Comparison of ENCODE assay signal across 23 mouse cellular contexts in the genomic region with DNA sequence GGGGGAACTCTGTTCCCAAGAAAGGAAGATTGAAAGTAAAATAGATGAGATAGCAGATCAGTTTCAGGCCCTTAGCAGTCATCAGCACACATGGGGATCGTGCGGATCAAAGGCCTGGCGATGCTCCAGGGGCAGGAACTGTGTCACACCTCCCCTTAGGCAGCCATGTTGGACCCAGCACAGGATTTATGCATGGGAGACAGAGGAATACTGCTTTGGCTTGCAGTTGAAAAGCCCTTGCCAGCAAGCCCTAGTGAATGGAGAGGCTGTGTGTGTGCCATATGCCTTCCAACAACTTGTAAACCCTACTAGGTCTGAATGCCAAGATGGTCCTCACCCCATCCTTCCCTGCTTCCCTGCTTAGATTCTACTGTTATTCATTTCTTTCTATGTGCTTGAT. TPM values are rescaled to one million over a fixed set of nuclear protein-coding genes. Genes with fewer than 3 reads are reported as not detected.
DNase-seq lines count a peak whose midpoint lies in the region; ATAC-seq and TF ChIP-seq lines count a peak whose summit lies in the region.
"Had no signal": no experiment of that assay in that cellular context is flagged by ENCODE, and none has a peak within 500 bp of the region (broad histone marks: within the 10 kb centered on the region; RNA-seq: fewer than 3 reads in every experiment).

No protein-coding gene starts in this region.

- H3K4me1 ChIP-seq in forebrain, embryonic 15.5 days, result no peaks in the 10 kb centered on the region
- no peaks in the 10 kb centered on the region for H3K4me1 ChIP-seq in forebrain, embryonic 12.5 days
- H3K4me1 ChIP-seq in forebrain, postnatal 0 days (ENCODE audit: insufficient read depth), result no peaks in the 10 kb centered on the region
- H3K4me1 ChIP-seq: embryonic facial prominence, embryonic 10.5 days; embryonic facial prominence, embryonic 13.5 days; heart, embryonic 10.5 days; hindbrain, embryonic 12.5 days; hindbrain, embryonic 15.5 days had no signal

- peak; percentile 68; the same call in 1 of the 2 replicates for ATAC-seq in forebrain, embryonic 15.5 days (replicated peaks)
- no peak for ATAC-seq in forebrain, embryonic 12.5 days (ENCODE audit: low FRiP score)
- peak; percentile 88 for ATAC-seq in forebrain, postnatal 0 days
- ATAC-seq: activated CD4-positive, CD25-positive, alpha-beta regulatory T cell, adult 4 months had no signal

- WGBS in forebrain, embryonic 15.5 days, result 64% methylated on average over 3 of the region's 3 CpGs
- 95% methylated on average over 3 of the region's 3 CpGs for WGBS in forebrain, embryonic 12.5 days
- 72% methylated on average over 3 of the region's 3 CpGs for WGBS in forebrain, postnatal 0 days

- H3K9me3 ChIP-seq in forebrain, embryonic 15.5 days, result no peaks in the 10 kb centered on the region
- H3K9me3 ChIP-seq in forebrain, embryonic 12.5 days, result no peaks in the 10 kb centered on the region
- no peaks in the 10 kb centered on the region for H3K9me3 ChIP-seq in forebrain, postnatal 0 days (ENCODE audit: low read length)
- H3K9me3 ChIP-seq: embryonic facial prominence, embryonic 10.5 days; embryonic facial prominence, embryonic 13.5 days; heart, embryonic 10.5 days; hindbrain, embryonic 12.5 days; hindbrain, embryonic 15.5 days had no signal

- TF ChIP-seq CTCF in forebrain, postnatal 0 days (IDR thresholded peaks at IDR 0.05; ENCODE audit: low read depth), result no peak

- H3K27ac ChIP-seq in forebrain, embryonic 15.5 days (replicated peaks), result no peak overlapping the region
- no peak overlapping the region for H3K27ac ChIP-seq in forebrain, embryonic 12.5 days
- H3K27ac ChIP-seq in forebrain, postnatal 0 days (ENCODE audit: low read depth, low read length), result no peak overlapping the region
- H3K27ac ChIP-seq: embryonic facial prominence, embryonic 10.5 days; embryonic facial prominence, embryonic 13.5 days; heart, adult 2 months; heart, embryonic 10.5 days; hindbrain, embryonic 12.5 days; hindbrain, embryonic 15.5 days had no signal

- peak; percentile 46 to 60 for DNase-seq in cerebellum, postnatal 10 days
- no peak for DNase-seq in cerebellum, adult 11 months
- peak; percentile 0 for DNase-seq in right cerebral cortex, postnatal 25 days
- DNase-seq in right cerebral cortex, postnatal 4 days, result no peak
- peak; percentile 44 for DNase-seq in forebrain, postnatal 0 days
- DNase-seq in urinary bladder, postnatal 10 days (ENCODE audit: low spot score), result no peak
- DNase-seq: adrenal gland, adult 8-10 months; adrenal gland, postnatal 25 days; cerebellum, adult 18-20 months; cerebellum, adult 9-10 months; cerebellum, postnatal 25 days; gastrocnemius, postnatal 25 days; heart, adult 2 months; kidney, adult 11 months; kidney, adult 8-10 months had no signal

- no peak overlapping the region for H3K4me3 ChIP-seq in forebrain, embryonic 15.5 days
- no peak overlapping the region for H3K4me3 ChIP-seq in forebrain, embryonic 12.5 days (replicated peaks)
- H3K4me3 ChIP-seq in forebrain, postnatal 0 days (ENCODE audit: low read depth, low read length), result no peak overlapping the region
- H3K4me3 ChIP-seq: embryonic facial prominence, embryonic 10.5 days; embryonic facial prominence, embryonic 13.5 days; heart, adult 2 months; heart, embryonic 10.5 days; hindbrain, embryonic 12.5 days; hindbrain, embryonic 15.5 days had no signal

- no peak overlapping the region for H3K4me2 ChIP-seq in forebrain, embryonic 15.5 days (replicated peaks)
- H3K4me2 ChIP-seq in forebrain, embryonic 12.5 days, result no peak overlapping the region
- no peak overlapping the region for H3K4me2 ChIP-seq in forebrain, postnatal 0 days (ENCODE audit: low read depth)
- H3K4me2 ChIP-seq: embryonic facial prominence, embryonic 13.5 days; hindbrain, embryonic 12.5 days; hindbrain, embryonic 15.5 days had no signal

- no peaks in the 10 kb centered on the region for H3K36me3 ChIP-seq in forebrain, embryonic 15.5 days
- no peaks in the 10 kb centered on the region for H3K36me3 ChIP-seq in forebrain, embryonic 12.5 days (replicated peaks)
- H3K36me3 ChIP-seq in forebrain, postnatal 0 days (ENCODE audit: insufficient read depth), result no peaks in the 10 kb centered on the region
- H3K36me3 ChIP-seq: embryonic facial prominence, embryonic 10.5 days; embryonic facial prominence, embryonic 13.5 days; heart, embryonic 10.5 days; hindbrain, embryonic 12.5 days; hindbrain, embryonic 15.5 days had no signal

- H3K9ac ChIP-seq in forebrain, embryonic 15.5 days (replicated peaks), result no peak overlapping the region
- no peak overlapping the region for H3K9ac ChIP-seq in forebrain, embryonic 12.5 days
- H3K9ac ChIP-seq in forebrain, postnatal 0 days, result no peak overlapping the region
- H3K9ac ChIP-seq: embryonic facial prominence, embryonic 13.5 days; hindbrain, embryonic 12.5 days; hindbrain, embryonic 15.5 days had no signal

- no peaks in the 10 kb centered on the region for H3K27me3 ChIP-seq in forebrain, embryonic 15.5 days
- H3K27me3 ChIP-seq in forebrain, embryonic 12.5 days, result no peaks in the 10 kb centered on the region
- no peaks in the 10 kb centered on the region for H3K27me3 ChIP-seq in forebrain, postnatal 0 days (ENCODE audit: insufficient read depth, low read length)
- H3K27me3 ChIP-seq: embryonic facial prominence, embryonic 13.5 days; hindbrain, embryonic 12.5 days; hindbrain, embryonic 15.5 days had no signal

RNA-seq across cellular contexts. Expression of a gene that starts 54.8 kb away (rescaled TPM):
- 0.15 and 0.49 TPM in 2 replicates for polyA plus RNA-seq in forebrain, embryonic 15.5 days (2015; fragmentation: Nextera tagmentation; extraction: Ambion mirVana)
- 0.14 and 0.29 TPM in 2 replicates for polyA plus RNA-seq in forebrain, embryonic 12.5 days (2016; fragmentation: Nextera tagmentation; extraction: Ambion mirVana)
- 2.2 and 5.0 TPM in 2 replicates for total RNA-seq in forebrain, postnatal 0 days (2014; rRNA removed)
- polyA plus RNA-seq in forebrain, postnatal 0 days (2015; fragmentation: Nextera tagmentation; extraction: Ambion mirVana), result 0.36 and 0.81 TPM in 2 replicates

Comparison
In these comparisons a context has a peak if more than half of its experiments do, and no peak if none do; other contexts are left out.
1. DNase-seq: peak in cerebellum, postnatal 10 days (2 of 2), right cerebral cortex, postnatal 25 days (single experiment) and forebrain, postnatal 0 days (single experiment); none in cerebellum, adult 11 months (single experiment), right cerebral cortex, postnatal 4 days (single experiment) and urinary bladder, postnatal 10 days (single experiment).